Mouse (Mus musculus) thymus, postnatal 36 days (tissue): ENCODE results near the gene Kcne4.
"Not testable (repeated sequence)": the region's sequence is repeated elsewhere in the genome, so short reads cannot be mapped to it uniquely, and the experiment has no call there.

Experiments used
- DNase-seq, 2 experiments: peaks; one replicate each; pipeline ENCODE4 v3.0.0; 2022; ENCODE audit warnings: mixed read lengths in 2 of 2

The Kcne4 gene

DNA sequence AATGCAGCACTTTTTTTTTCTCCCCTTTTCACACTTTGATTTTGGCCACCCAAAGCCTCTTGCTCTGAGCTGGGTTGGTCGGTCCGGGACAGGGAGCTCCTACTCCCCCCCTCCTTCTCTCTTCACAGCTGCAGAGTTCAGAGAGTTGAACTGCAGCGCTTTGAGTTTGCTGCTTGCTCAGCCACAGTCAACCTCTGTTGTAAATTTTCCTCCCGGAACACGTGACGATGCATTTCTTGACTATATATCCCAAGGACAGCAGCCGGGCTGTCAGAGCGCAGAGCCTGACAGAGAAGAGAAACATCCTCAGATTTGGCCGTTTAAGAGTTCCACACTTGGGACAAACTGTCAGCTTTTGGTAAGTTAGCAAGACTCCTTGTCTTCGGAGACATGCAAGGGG, at the start of gene Kcne4:
TSS of gene Kcne4 (plus strand) at position 120 of the 400 bp plus-strand sequence.
- no peak for DNase-seq

DNA sequence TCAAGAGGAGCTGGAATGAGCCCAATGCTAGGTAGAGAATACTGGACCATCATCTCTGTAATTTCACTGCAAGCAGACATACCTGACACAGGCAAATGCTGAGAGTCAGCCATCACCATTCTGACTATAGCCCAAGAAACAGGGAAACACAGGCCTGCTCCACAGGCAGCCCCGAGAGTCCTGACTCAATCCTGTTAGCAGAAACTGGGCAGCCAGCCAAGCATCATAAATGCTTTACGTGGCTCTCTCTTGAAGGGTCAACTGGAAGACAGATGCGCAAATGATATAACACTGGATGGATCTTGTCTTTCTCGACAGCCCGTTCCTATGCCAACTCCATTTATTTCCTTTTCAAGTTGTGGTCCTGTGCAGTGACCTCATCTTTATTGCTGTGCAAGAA, 34.7 kb upstream of the Kcne4 start:
- no peak for DNase-seq

DNA sequence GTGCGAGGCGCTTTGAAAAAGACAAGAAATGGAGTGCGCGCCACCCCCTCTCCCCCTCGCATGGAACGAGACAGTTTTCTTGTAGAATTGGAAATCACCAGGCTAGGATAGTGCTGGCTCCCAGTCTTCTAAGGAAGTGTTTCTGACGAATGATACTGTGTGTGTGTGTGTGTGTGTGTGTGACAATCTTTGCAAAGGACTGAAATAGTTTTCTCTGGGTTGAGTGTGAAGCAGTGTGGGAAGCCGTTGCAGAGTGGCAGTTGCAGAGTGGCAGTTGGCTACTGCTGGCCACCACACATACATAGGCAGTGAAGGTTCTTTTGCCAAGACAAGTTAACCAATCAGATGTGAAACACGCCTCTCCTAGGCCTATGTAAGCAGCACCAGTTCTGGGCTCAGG, 31.6 kb upstream of the Kcne4 start:
- DNase-seq = not testable (repeated sequence)

DNA sequence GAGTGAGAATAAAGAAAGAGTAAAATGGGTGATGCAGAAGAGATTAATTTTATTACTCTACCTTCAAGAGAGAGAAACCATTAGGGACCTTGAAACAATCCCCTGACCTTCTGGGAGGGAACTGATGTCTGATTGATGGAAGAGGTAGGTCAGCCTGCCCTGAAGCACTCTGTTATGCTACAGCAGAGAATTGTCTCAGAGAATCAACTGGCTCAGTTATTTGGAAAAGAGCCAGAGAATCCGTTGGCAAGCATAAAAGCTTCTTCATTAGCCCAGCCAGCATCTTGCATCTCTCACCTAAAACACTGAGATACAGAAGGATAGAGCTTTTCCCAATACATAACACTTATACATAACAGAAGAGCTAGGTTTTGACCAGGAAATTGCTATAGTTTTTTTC, 26.8 kb upstream of the Kcne4 start:
- DNase-seq = no peak

DNA sequence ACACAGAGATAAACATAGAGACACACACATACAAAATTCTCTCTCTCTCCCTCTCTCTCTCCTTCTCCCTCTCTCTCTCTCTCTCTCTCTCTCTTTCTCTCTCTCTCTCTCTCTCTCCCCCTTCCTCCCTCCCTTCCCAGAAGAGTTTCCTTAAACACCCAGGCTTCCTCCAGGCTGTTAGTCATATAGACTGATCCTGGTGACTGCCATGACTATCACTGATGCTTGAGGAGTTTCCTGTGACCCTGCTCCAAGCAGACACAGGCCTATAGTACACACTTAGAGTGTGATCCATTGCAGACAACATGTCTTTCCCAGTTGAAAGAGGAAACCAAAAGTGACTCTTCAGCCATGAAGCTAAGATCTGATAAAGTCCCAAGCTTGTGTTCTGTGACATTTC, 9.1 kb upstream of the Kcne4 start:
- DNase-seq = no peak

DNA sequence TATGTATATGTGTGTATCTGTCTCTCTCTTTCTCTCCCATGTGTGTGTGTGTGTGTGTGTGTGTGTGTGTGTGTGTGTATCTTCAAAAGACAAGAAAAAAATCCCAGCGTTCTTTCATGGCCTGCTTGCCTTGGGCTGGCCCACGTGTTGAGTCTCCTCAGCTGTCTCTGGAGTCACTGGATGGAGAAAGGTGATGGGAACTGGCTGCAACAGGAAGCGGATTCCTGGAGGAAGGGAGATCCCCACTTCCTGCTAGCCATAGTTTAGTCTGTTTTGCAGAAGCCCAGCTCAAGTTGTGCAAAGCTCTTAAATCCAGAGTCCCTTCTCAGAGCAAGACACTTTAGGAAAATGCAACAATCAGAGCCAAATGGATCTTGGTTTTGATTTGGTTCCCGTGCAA, 6.7 kb upstream of the Kcne4 start:
- no peak for DNase-seq

DNA sequence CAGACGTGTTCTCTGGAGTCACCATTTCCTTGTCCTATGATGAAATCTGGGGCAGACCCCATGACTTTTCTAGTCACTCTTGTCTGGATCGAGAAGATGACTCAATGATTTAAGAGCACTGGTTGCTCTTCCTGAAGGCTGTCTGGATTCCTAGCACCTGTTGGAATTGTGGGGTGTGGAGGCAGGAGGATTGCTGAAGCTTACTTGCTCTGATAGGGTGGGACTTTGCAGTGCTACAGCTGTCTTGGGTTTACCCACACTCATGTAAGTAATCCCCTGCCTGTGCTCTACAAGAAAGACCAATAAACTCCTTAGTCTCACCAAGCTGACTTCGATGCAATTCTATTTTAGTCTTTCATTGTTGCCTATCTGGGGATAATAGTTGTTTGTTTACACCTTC, 5.7 kb upstream of the Kcne4 start:
- DNase-seq = no peak

DNA sequence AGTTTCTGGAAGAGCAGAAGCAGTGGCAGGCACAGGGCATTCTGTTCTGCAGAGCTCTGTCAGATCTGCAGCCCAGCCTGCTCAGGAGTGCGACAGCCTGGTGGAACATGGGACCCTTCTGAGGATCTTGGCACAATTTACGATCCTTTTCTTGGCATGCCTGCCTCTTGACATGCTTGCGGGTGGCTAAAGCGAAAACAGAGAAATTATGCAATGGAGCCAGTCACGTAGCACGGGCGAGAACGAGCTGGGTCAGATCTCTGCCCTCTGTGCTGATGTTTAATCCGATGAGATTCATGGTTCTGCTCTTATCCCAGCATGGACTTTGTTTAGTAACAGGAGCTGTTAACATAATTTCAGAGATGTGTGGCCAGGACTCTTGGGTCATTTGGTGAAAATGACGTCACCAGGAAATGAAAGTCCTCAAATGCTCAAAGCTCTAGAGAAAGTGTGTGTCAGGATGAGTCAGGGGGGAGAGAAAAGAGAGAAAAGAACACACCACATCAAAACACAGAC, 4.5 kb upstream of the Kcne4 start:
- no peak for DNase-seq

DNA sequence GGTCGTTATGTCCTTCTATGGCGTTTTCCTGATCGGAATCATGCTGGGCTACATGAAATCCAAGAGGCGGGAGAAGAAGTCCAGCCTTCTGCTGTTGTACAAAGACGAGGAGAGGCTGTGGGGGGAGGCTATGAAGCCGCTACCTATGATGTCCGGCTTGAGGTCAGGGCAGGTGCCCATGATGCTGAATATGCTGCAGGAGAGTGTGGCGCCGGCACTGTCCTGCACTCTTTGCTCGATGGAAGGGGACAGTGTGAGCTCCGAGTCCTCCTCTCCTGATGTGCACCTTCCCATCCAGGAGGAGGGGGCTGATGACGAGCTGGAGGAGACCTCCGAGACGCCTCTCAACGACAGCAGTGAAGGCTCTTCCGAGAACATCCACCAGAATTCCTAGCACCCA, 1.2 kb downstream of the Kcne4 start:
- DNase-seq = no peak

DNA sequence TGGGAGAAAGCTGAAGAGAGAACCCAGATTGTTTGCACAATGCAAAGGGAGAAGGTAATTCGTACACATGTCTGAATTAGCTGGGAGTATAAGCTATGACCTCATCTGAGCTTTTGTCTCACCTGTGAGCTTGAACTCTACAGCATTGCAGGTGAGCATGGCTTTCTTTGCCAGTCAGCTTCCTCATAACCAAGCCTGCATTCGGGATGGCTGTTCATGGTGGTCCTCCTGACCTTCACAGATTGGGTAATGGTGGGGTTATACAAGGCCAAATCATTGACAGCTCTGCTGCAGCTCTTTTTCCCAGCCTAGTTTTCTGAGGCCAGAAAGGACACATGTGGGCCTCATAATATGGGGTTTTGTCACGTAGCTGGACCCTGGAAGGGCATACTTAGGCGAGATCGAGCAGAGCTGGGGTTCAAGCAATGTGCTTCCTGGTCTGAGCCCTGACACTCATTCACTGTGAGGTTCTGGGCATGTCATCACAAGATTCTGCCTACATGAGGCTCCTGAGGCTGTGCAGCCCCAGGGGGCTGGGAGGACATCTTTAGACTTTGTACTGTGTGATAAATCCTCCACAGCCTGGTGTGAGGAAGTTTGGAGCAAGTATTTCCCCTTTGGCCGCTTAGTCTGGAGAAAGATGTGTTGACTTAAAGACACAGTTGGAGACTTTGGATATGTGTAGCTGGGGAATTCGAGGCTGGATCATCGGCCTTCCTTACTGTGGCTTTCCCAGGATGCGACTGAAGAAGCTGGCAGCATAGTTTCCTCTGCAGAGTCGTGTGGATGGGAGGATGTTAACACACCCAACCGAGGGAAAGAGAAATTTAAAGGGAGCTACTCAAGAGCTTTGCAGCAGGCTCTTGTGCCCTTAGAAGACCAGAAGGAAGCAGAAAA, 2.3 kb downstream of the Kcne4 start:
- no peak for DNase-seq

DNA sequence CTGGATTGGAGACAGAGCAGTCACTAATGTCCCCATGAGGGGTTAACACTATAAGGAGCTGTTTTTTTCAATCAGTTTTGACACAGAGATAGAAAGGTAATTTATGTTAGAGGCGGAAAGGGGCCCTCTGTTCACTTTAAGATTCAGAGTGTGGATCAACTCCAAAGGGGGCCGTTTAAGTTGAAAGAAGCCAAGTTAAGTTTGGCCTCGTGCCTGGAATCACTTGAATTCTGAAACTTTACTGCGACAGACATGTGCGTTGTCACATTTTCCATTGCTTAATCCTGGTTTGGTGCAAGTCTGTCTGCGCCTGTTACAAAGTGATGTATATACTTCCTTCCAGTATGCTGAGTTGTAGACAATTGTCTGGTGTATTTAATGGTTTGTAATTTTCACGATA, 3.0 kb downstream of the Kcne4 start:
- DNase-seq = no peak

DNA sequence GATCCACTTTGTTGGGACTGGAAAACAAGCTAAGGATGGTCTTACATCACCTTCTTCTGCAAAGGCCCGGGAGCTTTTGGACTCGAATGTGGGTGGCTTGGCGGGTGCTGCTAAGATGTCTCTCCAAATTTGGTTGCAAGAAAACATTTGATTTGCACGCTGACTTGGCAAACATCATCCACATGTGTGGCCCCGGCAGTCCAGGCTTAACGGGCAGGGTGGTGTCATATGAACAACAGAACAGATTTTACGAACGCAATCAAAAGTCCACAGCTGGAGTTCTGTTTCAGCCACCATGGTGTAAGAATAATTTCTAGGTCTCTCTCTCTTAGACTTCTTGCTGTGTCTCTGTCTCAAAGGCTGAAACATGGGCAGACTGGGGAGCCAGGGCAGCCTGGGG, 3.6 kb downstream of the Kcne4 start:
- DNase-seq = no peak

DNA sequence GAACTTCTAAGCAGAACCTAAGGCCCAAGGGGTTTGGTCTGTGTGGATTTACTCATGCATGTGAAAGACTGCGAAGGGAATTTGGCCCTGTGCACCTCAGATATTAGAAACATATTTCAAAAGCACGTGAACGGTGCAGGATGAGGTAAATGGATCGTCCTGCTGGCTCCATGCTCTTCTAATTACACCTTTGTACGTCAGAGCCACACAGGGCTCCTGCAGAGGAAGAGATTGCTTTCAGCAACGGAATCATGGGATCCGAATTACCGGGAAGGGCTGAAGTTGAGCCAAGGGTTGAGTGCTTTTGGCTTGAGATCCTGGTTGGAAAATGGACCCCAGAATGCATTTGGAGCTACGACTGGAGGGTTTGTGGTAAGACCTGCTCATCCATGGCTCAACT, 4.6 kb downstream of the Kcne4 start:
- no peak for DNase-seq

DNA sequence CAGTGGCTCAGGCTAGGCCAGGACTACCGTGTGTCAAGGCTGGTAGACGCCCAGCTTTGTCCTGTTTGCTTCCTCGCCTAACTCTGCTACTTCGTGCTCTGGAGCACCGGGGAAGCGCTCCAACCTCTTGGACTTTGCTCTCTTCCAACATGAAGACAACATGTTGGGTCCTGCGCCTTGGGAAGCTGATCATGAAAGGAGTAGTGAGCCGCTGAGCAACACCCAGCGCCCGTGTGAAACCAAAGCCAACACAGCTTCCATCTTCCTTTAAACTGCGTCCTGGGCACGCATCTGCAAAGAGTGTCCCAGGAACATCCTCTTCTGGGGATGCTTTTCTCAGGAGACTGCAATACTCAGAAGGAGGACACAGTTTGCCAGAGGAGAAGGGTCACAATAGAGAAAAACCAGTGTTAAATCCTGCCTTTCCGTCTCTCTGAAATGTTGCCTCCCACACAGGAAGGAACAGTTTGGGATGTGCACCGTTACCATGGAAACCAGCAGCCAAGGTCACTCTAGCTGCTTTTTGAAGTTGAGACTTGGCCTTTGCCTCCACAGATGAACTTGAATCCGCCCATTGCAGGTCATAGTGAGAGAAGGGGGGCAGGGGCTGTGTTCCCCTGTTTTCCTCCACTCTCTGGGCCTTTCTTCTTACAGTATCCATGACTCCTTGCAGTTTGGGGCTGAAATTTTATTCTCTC, 5.3 kb downstream of the Kcne4 start:
- DNase-seq = no peak

DNA sequence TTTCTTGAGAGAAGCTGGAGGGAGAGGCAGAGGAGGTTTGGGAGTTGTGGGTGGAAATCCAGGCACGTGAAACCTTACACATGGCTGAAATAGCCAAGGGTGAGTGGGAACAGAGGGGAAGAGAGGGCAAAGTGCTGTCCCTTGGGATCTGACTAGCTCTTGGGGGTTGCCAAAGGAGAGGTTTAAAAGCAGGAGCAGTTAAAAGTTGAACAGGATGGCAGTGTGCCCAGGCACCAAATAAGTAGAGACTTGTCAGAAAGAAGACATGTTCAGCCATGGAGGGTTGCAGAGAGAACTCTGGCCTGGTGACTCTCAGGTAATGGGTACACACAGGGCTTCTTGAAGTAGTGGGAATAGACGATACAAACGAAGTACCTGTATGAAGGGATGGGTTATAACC, 8.7 kb downstream of the Kcne4 start:
- DNase-seq = no peak

DNA sequence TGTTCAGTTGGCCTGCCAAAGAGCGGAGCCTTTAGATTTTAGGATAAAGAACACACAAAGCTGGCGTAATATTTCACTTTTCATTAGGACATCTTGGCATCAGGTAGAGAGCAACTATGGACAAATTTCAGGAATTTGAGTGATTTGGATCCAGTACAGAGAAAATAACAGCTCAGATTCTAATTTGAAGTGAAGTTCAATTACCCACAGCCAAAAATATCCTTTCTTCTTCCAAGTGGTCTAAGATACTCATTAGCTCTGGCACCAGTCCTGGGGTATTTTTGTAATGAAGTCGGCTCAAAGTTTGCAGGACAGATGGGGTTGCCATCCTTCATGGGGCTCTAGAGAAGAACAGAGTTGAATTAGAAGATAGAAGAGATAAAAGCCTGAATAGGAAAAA, 21.9 kb downstream of the Kcne4 start:
- no peak for DNase-seq

DNA sequence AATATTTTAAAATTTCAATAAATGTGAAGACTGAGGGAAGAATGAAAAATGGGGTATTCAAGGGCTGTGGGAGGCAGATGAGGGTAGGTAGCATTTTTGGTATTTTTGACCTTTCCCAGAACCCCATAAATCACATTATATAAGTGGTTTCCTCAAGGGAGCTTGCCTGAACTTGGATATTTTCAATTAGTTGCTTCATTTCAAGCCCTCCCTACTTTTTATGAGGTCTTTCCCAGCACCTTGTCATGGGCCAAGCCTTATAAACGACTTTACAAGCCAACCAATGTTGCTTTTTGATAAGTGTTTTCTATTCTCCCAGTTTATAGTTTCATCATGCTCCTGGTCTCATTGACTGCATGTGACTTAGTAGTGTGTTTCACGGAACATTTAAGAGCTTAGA, 24.2 kb downstream of the Kcne4 start:
- no peak for DNase-seq

DNA sequence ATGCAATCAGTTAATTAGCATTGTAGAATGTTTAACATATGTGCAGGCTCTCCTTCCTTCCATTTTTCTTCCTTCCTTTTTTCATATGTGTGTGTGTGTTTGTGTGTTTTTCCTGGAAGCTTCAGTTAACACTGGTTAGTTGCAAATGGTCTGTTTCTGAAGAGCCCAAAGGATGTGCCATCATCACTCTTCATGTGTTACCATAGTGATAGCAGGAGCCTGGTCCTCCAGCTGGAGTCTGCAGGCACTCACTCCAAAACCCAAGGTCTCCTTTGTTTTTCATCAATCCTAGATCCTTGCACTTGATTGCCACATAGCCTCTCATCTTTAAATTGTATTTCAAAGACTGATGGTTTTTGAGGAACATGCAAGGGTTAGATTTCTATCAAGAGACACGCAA, 29.1 kb downstream of the Kcne4 start:
- DNase-seq = no peak

DNA sequence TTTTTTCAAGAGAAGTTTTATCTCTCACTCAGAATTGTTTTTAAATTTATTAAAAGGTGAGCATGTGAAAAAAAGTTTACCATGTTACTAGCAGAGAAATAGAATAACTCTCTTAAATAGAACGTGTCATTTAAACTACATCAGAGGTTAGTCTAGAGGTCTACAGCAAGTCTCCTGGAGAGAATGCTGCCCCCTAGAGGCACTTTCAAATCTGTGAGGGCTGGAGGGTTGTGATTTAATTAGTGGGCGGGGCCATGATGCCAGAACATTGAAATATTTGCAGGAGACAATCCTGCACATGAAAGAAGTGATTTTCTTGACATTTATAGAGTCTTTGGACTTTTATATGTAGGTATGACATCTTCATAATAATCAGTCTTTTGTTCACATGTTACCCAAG, 29.9 kb downstream of the Kcne4 start:
- DNase-seq = no peak

DNA sequence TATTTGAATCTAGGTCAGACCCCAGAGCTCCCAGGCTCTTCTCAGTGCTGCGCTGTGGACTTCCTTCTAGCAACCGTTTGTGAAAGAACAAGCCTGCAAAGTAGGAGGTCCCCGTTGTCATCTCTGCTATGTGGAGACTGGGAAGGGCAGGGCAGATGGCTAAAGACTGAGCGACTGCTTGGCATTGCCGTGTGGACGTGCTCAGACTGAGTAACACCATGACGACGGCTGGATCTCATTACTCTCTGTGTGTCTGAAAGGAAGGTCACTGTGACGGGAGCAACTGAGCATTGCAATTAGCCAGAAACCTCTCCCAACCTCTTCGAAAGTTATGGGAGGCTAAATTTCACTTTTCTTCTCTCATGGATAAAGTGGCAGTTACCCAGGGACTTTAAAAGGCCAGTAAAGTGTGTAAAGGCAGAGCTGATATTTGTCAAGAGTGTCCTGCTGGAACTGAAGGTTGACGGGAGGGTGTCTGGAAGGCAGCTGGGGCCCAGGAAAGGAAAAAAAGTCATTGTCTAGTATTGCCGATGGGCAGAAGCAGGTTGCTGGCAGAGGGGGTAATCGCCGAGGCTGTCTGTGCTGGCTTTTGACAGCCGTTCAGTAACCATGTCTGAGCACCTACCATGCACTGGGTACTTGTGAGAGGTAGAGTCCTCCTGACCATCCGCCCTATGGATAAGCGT, 36.0 kb downstream of the Kcne4 start:
- DNase-seq = no peak

DNA sequence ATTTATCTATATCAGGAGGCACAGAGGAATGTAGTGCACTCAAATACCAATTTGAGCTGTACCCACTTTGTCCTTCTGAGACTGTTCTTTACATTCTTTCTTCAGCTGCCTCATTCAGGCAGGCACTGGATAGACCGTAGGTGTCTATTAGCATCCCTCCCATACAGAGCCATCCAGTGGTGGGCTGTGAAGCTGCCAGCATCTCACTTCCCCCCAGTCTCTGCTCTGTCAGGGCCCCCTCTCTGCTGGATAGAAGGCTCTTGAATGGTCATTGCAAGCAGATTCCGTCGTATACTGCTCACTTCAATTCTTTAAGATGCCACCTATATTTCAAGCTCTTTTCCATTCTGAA, 36.5 kb downstream of the Kcne4 start:
- DNase-seq = no peak

DNA sequence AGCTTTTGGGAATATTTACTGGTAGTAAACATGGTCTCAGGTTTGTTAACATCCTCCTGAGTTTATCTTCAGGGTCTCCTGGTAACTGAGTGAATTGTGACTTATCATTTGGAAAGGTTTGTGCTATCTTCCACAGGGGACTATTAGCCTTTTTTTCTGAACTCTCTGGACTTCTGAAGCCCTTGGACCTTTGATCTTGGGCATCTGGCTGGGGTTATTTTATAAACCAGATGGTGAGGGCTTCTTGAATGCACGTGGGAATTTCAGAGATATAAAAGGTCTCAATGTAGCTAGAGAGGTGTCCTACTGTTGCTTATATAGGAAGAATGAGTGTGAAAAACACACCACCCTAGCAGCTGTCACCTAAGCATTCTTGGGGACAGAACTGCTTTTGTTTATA, 37.7 kb downstream of the Kcne4 start:
- no peak for DNase-seq

DNA sequence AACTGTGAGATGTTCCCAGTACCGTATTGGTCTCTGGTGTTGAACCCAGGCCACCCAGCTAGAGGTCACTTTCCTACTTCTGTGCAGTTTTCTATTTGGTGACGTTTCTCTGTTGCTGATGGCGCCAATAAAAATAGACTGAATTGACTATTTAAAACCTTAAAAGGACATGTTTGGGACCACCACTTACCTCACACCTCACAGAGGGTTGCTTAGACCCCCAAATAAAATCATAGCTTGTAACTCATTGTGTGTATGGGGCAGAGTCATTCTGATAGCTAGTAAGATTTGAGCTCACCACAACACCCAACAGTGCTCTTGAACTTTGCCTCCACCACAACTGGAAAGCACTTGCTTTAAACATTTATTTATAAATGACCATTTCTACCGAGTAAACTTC, 43.0 kb downstream of the Kcne4 start:
- DNase-seq = no peak

DNA sequence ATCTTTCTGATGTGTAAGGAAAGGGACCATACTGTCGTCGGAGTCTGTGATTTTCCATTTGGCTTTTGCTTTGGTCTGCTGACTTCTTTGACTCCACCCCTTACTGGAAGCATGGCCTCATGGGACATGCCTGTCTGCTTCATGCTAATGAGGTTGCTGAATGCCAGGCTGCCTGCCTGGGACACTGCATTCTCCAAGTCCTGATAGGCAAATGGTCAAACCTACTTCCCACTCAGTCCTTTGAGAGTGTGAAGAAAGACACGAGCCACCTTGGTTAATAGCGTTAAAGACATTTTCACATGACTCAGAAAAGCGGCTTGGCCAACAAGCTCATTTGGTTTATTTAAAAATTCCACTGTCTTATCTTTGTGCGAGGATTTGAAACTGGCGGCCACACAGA, 43.5 kb downstream of the Kcne4 start:
- DNase-seq = no peak
